Mouse (Mus musculus) lung, embryonic 16.5 days (tissue): Measurements from ENCODE around the gene Zc3h15. TPM values are rescaled to one million over a fixed set of nuclear protein-coding genes. Genes with fewer than 3 reads are reported as not detected.
"Not testable (repeated sequence)": the region's sequence is repeated elsewhere in the genome, so short reads cannot be mapped to it uniquely, and the experiment has no call there.

Experiments used
- ATAC-seq: fragments of 200-750 bp; cut with Nextera tagmentation; 2 replicates; pipeline ENCODE4 v1.8.0; 2017; ENCODE audit warnings: low read depth, mild to moderate bottlenecking, moderate library complexity
- H3K27ac ChIP-seq: fragments of 300-500 bp; sonication (generic); 2 replicates; pipeline ENCODE4 v1.5.1; 2014; ENCODE audit warnings: mild to moderate bottlenecking, control low read depth, low read length
- H3K27me3 ChIP-seq: fragments of 300-500 bp; sonication (generic); 2 replicates; pipeline ENCODE4 v1.6.1; 2014; ENCODE audit warnings: low read depth, low read length, mixed read lengths; ENCODE audit not compliant: control insufficient read depth, insufficient read depth
- H3K36me3 ChIP-seq: fragments of 300-500 bp; sonication (generic); 2 replicates; pipeline ENCODE4 v1.6.1; 2014; ENCODE audit warnings: low read length; ENCODE audit not compliant: control insufficient read depth, insufficient read depth
- H3K4me1 ChIP-seq: fragments of 300-500 bp; sonication (generic); replicated peaks from 2 replicates; pipeline ENCODE4 v1.6.1; 2014; ENCODE audit warnings: low read length, mixed read lengths; ENCODE audit not compliant: control insufficient read depth, insufficient read depth
- H3K4me2 ChIP-seq: fragments of 300-500 bp; sonication (generic); 2 replicates; pipeline ENCODE4 v1.6.1; 2014; ENCODE audit warnings: low read depth, low read length, control low read depth
- H3K4me3 ChIP-seq: fragments of 300-500 bp; sonication (generic); 2 replicates; pipeline ENCODE4 v1.5.1; 2014; ENCODE audit warnings: mild to moderate bottlenecking, low read length, control low read depth
- H3K9ac ChIP-seq: fragments of 300-500 bp; sonication (generic); 2 replicates; pipeline ENCODE4 v1.6.1; 2014; ENCODE audit warnings: low read length, control low read depth
- H3K9me3 ChIP-seq: fragments of 300-500 bp; sonication (generic); 2 replicates; pipeline ENCODE4 v1.6.1; 2016; ENCODE audit warnings: low read length; ENCODE audit not compliant: control insufficient read depth
- WGBS: fragments of 180-500 bp; shearing (Covaris S2); extraction: QIAGEN DNeasy Blood & Tissue Kit; methylation state at CpG from one replicate; pipeline ENCODE4 v1.1.7; 2014; 5-methylcytosine and 5-hydroxymethylcytosine counted together
- polyA plus RNA-seq: library from polyadenylated mRNA; unstranded; fragments of >200 nt; fragmentation: Nextera tagmentation; extraction: Ambion mirVana; gene quantifications from 2 replicates; pipeline ENCODE4 v1.2.1, GENCODE M21; 2015

The Zc3h15 gene
- polyA plus RNA-seq, 1 experiment from 2014 or later = 112 TPM

DNA sequence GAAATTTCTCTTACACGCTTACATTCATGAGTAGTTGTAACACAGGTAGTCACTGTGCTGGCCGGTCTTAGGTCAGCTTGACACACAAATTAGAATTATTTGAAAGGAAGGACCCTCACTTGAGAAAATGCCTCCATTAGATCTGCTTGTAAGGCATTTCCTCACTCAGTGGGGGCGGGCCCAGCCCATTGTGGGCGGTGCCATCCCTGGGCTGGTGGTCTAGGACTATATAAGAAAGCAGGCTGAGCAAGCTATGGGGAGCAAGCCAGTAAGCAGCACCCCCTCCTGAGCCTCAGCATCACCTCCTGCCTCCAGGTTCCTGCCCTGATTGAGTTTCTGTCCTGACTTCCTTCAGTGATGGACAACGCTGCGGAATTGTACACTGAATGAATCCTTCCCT, 16.3 kb upstream of the Zc3h15 start:
- Histone ChIP-seq H3K27me3 (no peaks in the 10 kb centered on the region), H3K4me3 (no peak overlapping the region), H3K4me2 (no peak overlapping the region), H3K9me3 (no peaks in the 10 kb centered on the region), H3K27ac (no peak overlapping the region), H3K9ac (no peak overlapping the region), H3K36me3 (no peaks in the 10 kb centered on the region), H3K4me1 (no peaks in the 10 kb centered on the region)
- WGBS = 92% methylated on average over 6 of the region's 6 CpGs
- ATAC-seq = no peak

- Histone ChIP-seq H3K4me2 (no peak overlapping the region), H3K27ac (no peak overlapping the region), H3K4me3 (no peak overlapping the region), H3K36me3 (no peaks in the 10 kb centered on the region), H3K9ac (no peak overlapping the region), H3K9me3 (no peaks in the 10 kb centered on the region), H3K4me1 (peaks cover 8% of the 10 kb centered on the region), H3K27me3 (no peaks in the 10 kb centered on the region)
- 83% methylated on average over 1 of the region's 1 CpGs for WGBS
- no peak for ATAC-seq
Measured at GRCm38 (mm10) chr2:83641993-83642392, 2.2 kb upstream of the Zc3h15 start.

DNA sequence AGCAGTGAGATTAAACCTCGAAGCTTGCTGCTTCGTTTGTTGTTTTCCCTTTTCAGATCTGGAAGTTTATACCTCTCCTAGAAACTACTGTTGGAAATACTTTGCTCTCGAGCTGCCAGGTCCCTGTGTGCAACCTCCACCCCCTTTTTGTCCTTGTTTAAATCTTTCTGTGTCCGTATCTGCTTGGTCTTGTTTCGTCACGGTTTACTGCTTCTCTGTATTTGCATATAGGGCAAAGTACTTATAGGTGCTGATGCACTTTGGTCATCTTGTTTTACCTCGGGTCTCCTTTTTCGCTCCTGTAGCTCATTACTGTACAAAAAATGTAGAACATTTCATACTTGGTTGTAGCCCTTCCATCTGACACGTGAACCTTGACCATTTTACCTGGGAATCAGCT, 4.7 kb downstream of the Zc3h15 start:
- H3K9ac ChIP-seq = no peak overlapping the region
- no peaks in the 10 kb centered on the region for H3K36me3 ChIP-seq
- H3K4me1 ChIP-seq = peaks cover 18% of the 10 kb centered on the region
- H3K27ac ChIP-seq = no peak overlapping the region
- no peak overlapping the region for H3K4me3 ChIP-seq
- ATAC-seq = no peak
- no peak overlapping the region for H3K4me2 ChIP-seq
- 84% methylated on average over 9 of the region's 9 CpGs for WGBS
- H3K9me3 ChIP-seq = no peaks in the 10 kb centered on the region
- H3K27me3 ChIP-seq = no peaks in the 10 kb centered on the region

DNA sequence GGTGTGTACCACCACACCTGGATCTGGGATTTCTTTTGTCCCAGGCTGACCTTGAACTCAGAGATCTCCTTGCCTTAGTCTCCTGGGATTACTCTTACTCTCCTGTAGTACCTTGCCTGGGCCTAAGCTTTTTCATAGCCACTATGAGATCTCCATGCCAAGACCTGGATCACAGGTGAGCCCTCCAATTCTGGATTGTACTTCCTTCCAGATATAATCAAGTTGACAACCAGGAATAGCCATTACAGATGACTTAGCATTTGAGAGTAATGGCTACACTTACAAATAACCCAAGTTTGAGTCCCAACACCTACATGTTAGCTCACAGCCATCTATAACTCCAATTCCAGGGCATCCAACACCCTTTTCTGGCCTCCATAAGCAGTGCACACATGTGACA, 8.4 kb downstream of the Zc3h15 start:
- Histone ChIP-seq H3K4me3 (no peak overlapping the region), H3K9me3 (no peaks in the 10 kb centered on the region), H3K9ac (no peak overlapping the region), H3K27me3 (no peaks in the 10 kb centered on the region), H3K4me1 (peaks cover 6% of the 10 kb centered on the region; the same call in 1 of the 2 replicates), H3K36me3 (no peaks in the 10 kb centered on the region), H3K4me2 (no peak overlapping the region), H3K27ac (no peak overlapping the region)
- ATAC-seq = no peak

GRCm38 (mm10) chr2:83659279-83659678, 15.0 kb downstream of the Zc3h15 start:
- Histone ChIP-seq H3K9ac (no peak overlapping the region), H3K27ac (no peak overlapping the region), H3K4me1 (no peaks in the 10 kb centered on the region), H3K9me3 (no peaks in the 10 kb centered on the region), H3K4me2 (no peak overlapping the region), H3K27me3 (no peaks in the 10 kb centered on the region), H3K4me3 (no peak overlapping the region), H3K36me3 (peaks cover 16% of the 10 kb centered on the region)
- 67% methylated on average over 3 of the region's 3 CpGs for WGBS
- ATAC-seq = no peak

- Histone ChIP-seq H3K27me3 (no peaks in the 10 kb centered on the region), H3K9ac (no peak overlapping the region), H3K36me3 (peaks cover 16% of the 10 kb centered on the region), H3K4me1 (no peaks in the 10 kb centered on the region), H3K9me3 (no peaks in the 10 kb centered on the region), H3K27ac (no peak overlapping the region), H3K4me2 (no peak overlapping the region), H3K4me3 (no peak overlapping the region)
- ATAC-seq = no peak
- WGBS = 100% methylated on average over 1 of the region's 1 CpGs
Measured at GRCm38 (mm10) chr2:83660114-83660513, 15.9 kb downstream of the Zc3h15 start.

GRCm38 (mm10) chr2:83661351-83661750, 17.1 kb downstream of the Zc3h15 start:
- H3K4me2 ChIP-seq = no peak overlapping the region
- no peak overlapping the region for H3K4me3 ChIP-seq
- H3K4me1 ChIP-seq = no peaks in the 10 kb centered on the region
- H3K36me3 ChIP-seq = peaks cover 16% of the 10 kb centered on the region
- WGBS = 89% methylated on average over 6 of the region's 6 CpGs
- H3K9ac ChIP-seq = no peak overlapping the region
- no peaks in the 10 kb centered on the region for H3K9me3 ChIP-seq
- ATAC-seq = no peak
- no peaks in the 10 kb centered on the region for H3K27me3 ChIP-seq
- no peak overlapping the region for H3K27ac ChIP-seq

DNA sequence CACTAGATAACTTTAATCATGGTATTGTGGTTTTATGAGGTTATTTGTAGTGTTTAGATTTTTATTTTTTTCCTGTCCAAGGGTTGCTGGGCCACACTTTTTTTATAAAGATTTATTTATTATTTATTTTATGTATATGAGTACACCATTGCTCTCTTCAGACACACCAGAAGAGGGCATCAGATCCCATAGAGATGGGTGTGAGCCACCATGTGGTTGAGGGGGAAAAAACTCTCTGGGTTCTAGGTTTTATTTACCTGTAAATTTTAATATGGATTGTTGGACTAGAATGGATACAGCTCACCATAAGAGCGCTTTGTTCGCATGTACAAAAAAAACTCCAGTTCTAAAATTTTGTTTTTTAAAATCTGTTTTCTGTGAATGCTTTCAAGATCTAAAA, 20.8 kb downstream of the Zc3h15 start:
- not testable (repeated sequence) for H3K27ac ChIP-seq, H3K27me3 ChIP-seq, ATAC-seq, H3K9me3 ChIP-seq, H3K9ac ChIP-seq, H3K4me1 ChIP-seq, H3K4me2 ChIP-seq, H3K4me3 ChIP-seq
- WGBS = 99% methylated on average over 2 of the region's 2 CpGs
- peaks cover 14% of the 10 kb centered on the region for H3K36me3 ChIP-seq

GRCm38 (mm10) chr2:83667430-83667829, 23.2 kb downstream of the Zc3h15 start:
- H3K4me3 ChIP-seq = no peak overlapping the region
- no peaks in the 10 kb centered on the region for H3K27me3 ChIP-seq
- H3K9ac ChIP-seq = no peak overlapping the region
- peaks cover 10% of the 10 kb centered on the region for H3K36me3 ChIP-seq
- no peak overlapping the region for H3K4me2 ChIP-seq
- WGBS = 78% methylated on average over 2 of the region's 2 CpGs
- H3K9me3 ChIP-seq = no peaks in the 10 kb centered on the region
- no peaks in the 10 kb centered on the region for H3K4me1 ChIP-seq
- ATAC-seq = no peak
- no peak overlapping the region for H3K27ac ChIP-seq

- ATAC-seq = no peak
- H3K9me3 ChIP-seq = no peaks in the 10 kb centered on the region
- H3K27me3 ChIP-seq = no peaks in the 10 kb centered on the region
- H3K9ac ChIP-seq = no peak overlapping the region
- no peaks in the 10 kb centered on the region for H3K4me1 ChIP-seq
- H3K4me3 ChIP-seq = no peak overlapping the region
- WGBS = 76% methylated on average over 1 of the region's 1 CpGs
- H3K36me3 ChIP-seq = peaks cover 9% of the 10 kb centered on the region
- no peak overlapping the region for H3K27ac ChIP-seq
- H3K4me2 ChIP-seq = no peak overlapping the region
Measured at GRCm38 (mm10) chr2:83668052-83668451, 23.8 kb downstream of the Zc3h15 start.
